Mouse (Mus musculus) thymus, postnatal 25 days (tissue): ENCODE data around the gene Pkmyt1.
"Not testable (repeated sequence)": the region's sequence is repeated elsewhere in the genome, so short reads cannot be mapped to it uniquely, and the experiment has no call there.

ENCODE experiments used
- DNase-seq: peaks from one replicate; pipeline ENCODE4 v3.0.0; 2022

The Pkmyt1 gene

GRCm38 (mm10) chr17:23748631-23749391, 22.7 kb downstream of the Pkmyt1 start:
- DNase-seq = peak; percentile 62

- no peak for DNase-seq
Observed at GRCm38 (mm10) chr17:23749400-23750191, 23.5 kb downstream of the Pkmyt1 start.

- DNase-seq = no peak
Observed at GRCm38 (mm10) chr17:23755689-23756088, 29.6 kb downstream of the Pkmyt1 start.

GRCm38 (mm10) chr17:23757581-23757980, 31.4 kb downstream of the Pkmyt1 start:
- no peak for DNase-seq

- no peak for DNase-seq
Observed at GRCm38 (mm10) chr17:23758801-23759200, 32.7 kb downstream of the Pkmyt1 start.

- DNase-seq = no peak
Observed at GRCm38 (mm10) chr17:23760231-23760630, 34.1 kb downstream of the Pkmyt1 start.

GRCm38 (mm10) chr17:23761155-23761554, 35.0 kb downstream of the Pkmyt1 start:
- no peak for DNase-seq

GRCm38 (mm10) chr17:23762976-23763375, 36.8 kb downstream of the Pkmyt1 start:
- DNase-seq = no peak

GRCm38 (mm10) chr17:23770493-23770892, 44.4 kb downstream of the Pkmyt1 start:
- DNase-seq = no peak

GRCm38 (mm10) chr17:23770896-23771283, 44.8 kb downstream of the Pkmyt1 start:
- DNase-seq = no peak

- peak; percentile 97 for DNase-seq
Observed at GRCm38 (mm10) chr17:23771284-23772218, 45.4 kb downstream of the Pkmyt1 start, which contains the start of gene Flywch1. Gene Flywch1, minus strand, starts transcription at chr17:23771602.

GRCm38 (mm10) chr17:23772219-23772556, 46.1 kb downstream of the Pkmyt1 start:
- not testable (repeated sequence) for DNase-seq

GRCm38 (mm10) chr17:23773676-23774075, 47.5 kb downstream of the Pkmyt1 start:
- no peak for DNase-seq

GRCm38 (mm10) chr17:23774090-23774489, 48.0 kb downstream of the Pkmyt1 start:
- DNase-seq = peak; percentile 89

GRCm38 (mm10) chr17:23776216-23776615, 50.1 kb downstream of the Pkmyt1 start:
- DNase-seq = no peak

- no peak for DNase-seq
Observed at GRCm38 (mm10) chr17:23777141-23777540, 51.0 kb downstream of the Pkmyt1 start.

- DNase-seq = no peak
Observed at GRCm38 (mm10) chr17:23778447-23778846, 52.3 kb downstream of the Pkmyt1 start.

GRCm38 (mm10) chr17:23783352-23783751, 57.2 kb downstream of the Pkmyt1 start:
- no peak for DNase-seq

GRCm38 (mm10) chr17:23785561-23786471, 59.7 kb downstream of the Pkmyt1 start, which contains the start of gene Flywch2:
Gene Flywch2, minus strand, starts transcription at chr17:23786081.
- peak; percentile 70 for DNase-seq
